Mouse (Mus musculus): ENCODE results near the gene Rnf222.

Rnf222 gene

GRCm38 (mm10) chr11:68888253-68888652, at the start of gene Rnf222:
Rnf222 (plus strand) TSS chr11:68888553.
- in situ Hi-C loops (cut with MseI, MboI) = no loop called here

DNA sequence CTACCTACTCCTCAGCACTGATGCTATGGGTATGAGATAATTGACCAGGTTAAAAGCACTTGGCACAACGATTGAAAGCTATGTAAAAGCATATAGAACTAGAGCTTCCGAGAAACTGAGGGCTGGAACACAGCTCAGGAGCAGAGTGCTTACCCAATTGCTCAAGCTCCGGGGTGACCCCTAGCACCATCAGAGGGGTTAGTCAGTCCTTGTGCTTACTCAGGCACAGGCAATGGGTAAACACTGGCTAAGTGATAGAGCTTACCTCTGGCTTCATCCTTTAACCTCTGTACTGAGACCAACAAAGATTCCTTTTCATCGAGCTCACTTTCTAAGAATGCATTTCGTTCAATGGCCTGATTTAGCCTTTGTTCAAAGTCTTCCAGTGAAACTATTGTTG, 48.7 kb upstream of the Rnf222 start:
- in situ Hi-C loops (cut with MseI, MboI) = no loop called here

DNA sequence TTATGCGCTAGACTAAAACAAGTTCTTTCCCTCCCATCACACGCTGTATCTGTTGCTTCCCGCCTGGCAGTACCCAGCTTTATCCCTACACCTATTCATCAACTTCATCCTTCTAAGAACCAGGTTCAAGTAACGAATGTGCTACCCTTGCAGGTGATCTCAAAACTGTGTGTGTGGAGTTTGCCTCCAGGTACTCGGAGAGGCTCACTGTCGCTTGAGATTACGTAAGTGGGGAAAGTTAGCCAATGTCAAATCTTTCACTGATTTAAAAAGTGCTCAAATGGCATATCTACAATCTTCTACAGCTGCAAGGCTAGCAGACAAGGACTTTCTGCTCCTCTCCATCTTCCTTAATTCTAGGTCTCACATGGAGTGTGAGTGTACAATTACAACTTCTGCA, 37.5 kb upstream of the Rnf222 start:
- in situ Hi-C loops (cut with MseI, MboI) = no loop called here

DNA sequence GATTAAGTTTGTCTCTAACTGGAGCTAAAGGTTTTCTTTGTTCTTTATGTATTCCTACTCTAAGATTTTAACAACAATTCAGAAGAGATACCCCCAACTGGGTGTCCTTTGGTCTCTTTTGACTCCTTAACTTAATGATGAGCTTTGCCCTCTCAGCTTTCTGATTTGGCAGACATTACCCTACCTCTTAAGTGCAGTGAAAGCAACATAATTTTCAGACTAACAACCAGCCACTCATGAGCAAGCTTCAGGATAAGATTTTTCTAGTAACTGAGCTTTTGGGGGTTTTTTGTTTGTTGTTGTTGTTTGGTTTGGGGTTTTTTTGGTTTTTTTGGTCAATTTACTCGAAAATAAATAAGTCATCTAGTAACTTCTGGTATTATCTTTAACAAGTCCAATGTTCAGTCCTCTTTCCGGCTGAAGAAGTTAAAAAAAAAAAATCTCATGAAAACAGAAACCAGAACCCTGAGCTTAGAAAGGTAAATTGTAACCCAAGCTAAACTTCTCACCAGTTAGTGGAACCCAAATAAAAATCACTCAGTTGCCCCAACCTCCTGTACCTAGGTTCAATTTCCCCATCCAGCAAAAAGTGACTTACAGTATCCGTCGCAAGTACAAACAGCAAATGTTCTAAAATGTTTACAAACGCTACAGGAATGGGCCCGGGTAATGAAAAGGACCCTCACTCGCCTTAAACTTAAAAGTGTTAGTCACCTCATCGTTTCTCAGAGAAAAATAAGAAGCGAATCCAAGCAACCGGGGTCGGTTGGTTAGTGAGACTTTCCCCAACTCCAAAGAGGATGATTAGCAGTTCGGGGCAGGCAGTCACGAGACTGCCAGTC, 36.5 kb upstream of the Rnf222 start:
- in situ Hi-C loops (cut with MseI, MboI) = no loop called here

DNA sequence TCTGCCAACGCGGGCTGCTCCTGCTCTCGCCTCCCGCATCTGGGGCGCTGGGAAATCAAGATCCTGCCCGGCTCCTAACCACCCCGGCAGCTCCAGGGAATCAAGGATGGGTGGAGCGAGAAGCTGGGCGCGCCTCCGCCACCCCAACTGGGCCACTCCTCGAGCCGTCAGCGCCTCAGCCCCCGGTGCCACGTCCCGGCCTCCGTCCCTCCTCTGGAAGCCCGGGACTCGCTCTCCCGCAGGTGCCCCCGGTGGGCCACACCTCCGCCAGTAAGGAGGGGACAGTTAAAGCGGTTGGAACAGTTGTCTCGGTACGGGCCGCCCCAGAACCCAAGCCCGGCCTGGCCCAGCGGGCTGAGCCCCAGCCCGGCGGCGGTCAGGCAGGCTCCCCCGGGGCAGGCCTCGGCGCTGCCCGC, 35.9 kb upstream of the Rnf222 start:
- in situ Hi-C loops (cut with MseI, MboI) = no loop called here

- in situ Hi-C loops (cut with MseI, MboI) = no loop called here
Observed at GRCm38 (mm10) chr11:68852932-68853409, 35.4 kb upstream of the Rnf222 start.

DNA sequence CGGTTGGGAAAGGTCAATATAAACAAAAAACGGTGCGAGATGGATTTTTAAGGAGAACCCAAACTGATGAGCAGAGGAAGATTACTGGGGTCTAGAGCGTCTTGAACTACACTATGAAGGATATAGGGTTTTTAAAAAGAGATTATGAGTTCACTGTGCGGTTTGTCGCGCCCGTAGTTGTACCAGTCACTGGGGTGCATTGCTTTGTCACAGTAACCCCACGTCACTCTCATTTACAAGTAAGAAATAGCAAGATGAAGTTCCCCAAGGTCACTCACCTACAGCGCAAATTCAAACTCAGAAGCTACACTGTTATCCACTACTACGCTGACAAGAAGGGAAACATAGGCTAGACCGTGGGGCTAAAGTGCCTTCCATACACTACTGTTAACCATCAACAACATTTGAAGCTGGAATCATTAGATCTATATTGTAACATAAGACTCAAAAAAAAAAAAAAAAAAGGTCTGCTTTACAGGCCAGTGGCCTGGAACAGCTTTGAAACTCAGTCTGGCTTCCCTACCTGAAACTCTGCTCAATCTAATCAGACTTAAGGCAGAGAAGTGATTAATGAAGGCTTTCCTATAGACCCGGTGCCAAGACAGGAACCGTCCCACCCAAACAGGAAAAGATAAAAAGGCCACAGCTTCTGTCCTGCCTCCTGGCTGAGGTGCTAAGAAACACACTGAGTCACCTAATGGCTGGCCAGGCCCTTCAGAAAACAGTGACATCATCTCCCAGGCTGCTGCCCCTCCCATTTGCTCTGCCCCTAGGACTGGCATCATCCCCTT, 34.5 kb upstream of the Rnf222 start:
- in situ Hi-C loops (cut with MseI, MboI) = no loop called here

GRCm38 (mm10) chr11:68854621-68855020, 33.7 kb upstream of the Rnf222 start:
- in situ Hi-C loops (cut with MseI, MboI) = no loop called here

GRCm38 (mm10) chr11:68857329-68857728, 31.0 kb upstream of the Rnf222 start:
- in situ Hi-C loops (cut with MseI, MboI) = no loop called here

- in situ Hi-C loops (cut with MseI, MboI) = no loop called here
Observed at GRCm38 (mm10) chr11:68859943-68860593, 28.3 kb upstream of the Rnf222 start.

- in situ Hi-C loops (cut with MseI, MboI) = no loop called here
Observed at GRCm38 (mm10) chr11:68862260-68862659, 26.1 kb upstream of the Rnf222 start.

DNA sequence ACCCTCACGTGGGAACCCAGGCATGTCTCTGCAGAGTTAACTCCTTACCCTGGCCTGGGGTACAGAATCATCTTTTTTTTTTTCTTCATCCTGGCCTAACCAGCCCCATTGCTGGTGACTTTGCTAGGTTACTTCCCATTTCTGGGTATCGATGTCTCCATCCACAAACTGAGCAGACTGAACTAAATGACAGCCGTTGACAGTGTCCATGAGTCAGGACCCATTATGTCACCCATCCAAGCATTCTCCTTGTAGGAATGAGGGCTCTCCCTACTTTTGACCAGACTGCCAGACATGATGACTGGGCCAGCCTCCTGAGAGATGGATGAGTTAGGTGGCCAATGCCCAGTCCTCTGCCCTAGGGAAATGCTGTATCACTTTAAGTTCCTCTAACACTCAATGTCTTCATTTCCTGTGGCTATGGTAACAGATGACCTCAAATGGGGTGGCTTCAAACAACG, 24.7 kb upstream of the Rnf222 start:
- in situ Hi-C loops (cut with MseI, MboI) = no loop called here

DNA sequence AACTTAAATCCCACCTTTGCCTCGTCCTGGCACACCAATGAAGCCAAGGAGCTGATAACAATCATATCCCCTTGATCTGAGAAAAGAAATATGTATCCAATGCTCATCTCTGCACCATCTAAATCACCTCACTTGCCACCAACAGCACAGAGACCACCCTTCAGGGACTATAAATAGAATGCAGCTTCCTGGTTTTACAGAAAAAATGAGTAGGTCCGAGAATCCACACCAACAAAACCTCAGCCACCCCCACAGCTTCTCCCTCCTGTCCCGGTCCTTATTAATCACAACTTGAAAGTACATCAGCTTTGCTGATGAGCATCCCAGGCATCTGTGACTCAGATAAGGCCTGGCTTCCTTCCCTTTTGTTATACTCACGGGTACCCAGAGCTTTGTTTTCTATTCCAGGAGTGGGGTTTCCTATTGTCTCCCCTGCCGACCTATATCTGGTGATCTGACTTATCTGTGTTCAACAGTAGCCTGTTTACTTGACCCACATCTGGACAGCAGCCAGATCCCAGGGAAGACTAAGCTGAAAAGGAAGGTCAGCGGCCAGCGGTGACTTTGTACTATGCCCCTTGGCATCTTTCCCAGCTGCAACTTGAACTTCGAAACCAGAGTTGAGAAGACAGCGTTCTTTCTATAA, 23.7 kb upstream of the Rnf222 start:
- in situ Hi-C loops (cut with MseI, MboI) = no loop called here

- in situ Hi-C loops (cut with MseI, MboI) = no loop called here
Observed at GRCm38 (mm10) chr11:68871277-68871676, 17.1 kb upstream of the Rnf222 start.

DNA sequence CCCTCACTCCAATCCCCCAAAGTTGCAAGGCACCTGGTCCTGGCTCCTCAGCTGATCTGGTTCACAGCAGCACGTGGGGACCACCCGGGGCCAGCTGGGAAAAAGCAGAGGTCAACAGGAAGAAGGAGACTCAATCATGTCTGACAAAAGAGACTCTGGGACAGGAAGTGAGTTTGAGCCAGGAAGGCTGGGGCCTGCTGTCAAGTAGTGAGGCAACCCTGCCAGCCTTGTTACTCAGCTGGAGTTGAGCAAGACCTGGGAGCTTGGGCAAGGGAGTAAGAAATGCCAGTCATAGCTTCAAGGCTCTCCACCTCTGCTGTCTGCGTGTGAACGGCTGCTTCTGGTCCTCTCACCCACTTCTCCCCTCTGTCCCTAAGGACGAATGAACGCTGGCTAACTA, 16.6 kb upstream of the Rnf222 start, which contains the start of gene Ndel1:
TSS of gene Ndel1 (minus strand) at position 111 of the 400 bp plus-strand sequence.
- in situ Hi-C loops (cut with MseI, MboI) = no loop called here

GRCm38 (mm10) chr11:68874841-68875240, 13.5 kb upstream of the Rnf222 start:
- in situ Hi-C loops (cut with MseI, MboI) = no loop called here

GRCm38 (mm10) chr11:68878811-68879210, 9.5 kb upstream of the Rnf222 start:
- in situ Hi-C loops (cut with MseI, MboI) = no loop called here

- in situ Hi-C loops (cut with MseI, MboI) = no loop called here
Observed at GRCm38 (mm10) chr11:68882107-68882506, 6.2 kb upstream of the Rnf222 start.

- in situ Hi-C loops (cut with MseI, MboI) = no loop called here
Observed at GRCm38 (mm10) chr11:68883843-68884242, 4.5 kb upstream of the Rnf222 start.

DNA sequence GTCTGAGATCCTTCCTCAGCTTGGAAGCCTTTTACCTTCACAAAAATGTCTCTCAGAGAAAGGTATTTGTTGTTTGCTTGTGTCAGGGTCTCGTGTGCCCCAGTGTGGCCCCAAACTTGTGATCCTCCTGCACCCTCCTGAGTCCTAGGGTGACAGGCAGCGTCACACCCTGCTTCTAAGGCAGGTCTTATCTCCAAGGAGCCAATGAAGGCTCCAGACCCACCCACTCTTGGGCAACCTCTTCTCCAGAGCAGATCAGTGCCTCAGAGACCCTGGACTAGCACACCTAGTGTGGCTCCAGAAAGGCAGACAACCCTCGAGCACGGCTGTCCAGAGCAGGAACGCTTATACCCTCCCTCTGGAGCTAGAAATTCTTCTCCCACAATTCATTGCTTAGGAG, 4.0 kb upstream of the Rnf222 start:
- in situ Hi-C loops (cut with MseI, MboI) = no loop called here

GRCm38 (mm10) chr11:68886091-68886490, 2.3 kb upstream of the Rnf222 start:
- in situ Hi-C loops (cut with MseI, MboI) = no loop called here
